13 mouse cellular contexts compared by ENCODE assay signal in genomic region chr12:99559483-99559882, GRCm38 (mm10). TPM values are rescaled to one million over a fixed set of nuclear protein-coding genes. Genes with fewer than 3 reads are reported as not detected.
DNase-seq lines count a peak whose midpoint lies in the region; ATAC-seq and TF ChIP-seq lines count a peak whose summit lies in the region.
"Had no signal": no experiment of that assay in that cellular context is flagged by ENCODE, and none has a peak within 500 bp of the region (broad histone marks: within the 10 kb centered on the region; RNA-seq: fewer than 3 reads in every experiment).

No protein-coding gene starts in this region.

- WGBS in lung, embryonic 14.5 days, result 33% methylated on average over 11 of the region's 11 CpGs
- WGBS in kidney, embryonic 15.5 days, result 74% methylated on average over 11 of the region's 11 CpGs

- peak; percentile 23 for DNase-seq in lung, embryonic 14.5 days
- DNase-seq in lung, postnatal 10 days, result no peak
- DNase-seq in MEL-GATA-1-ER (ENCODE audit: extremely low read depth, low read depth), result peak; percentile 83
- DNase-seq in thymus, postnatal 14 days, result peak; percentile 63
- no peak for DNase-seq in adrenal gland, postnatal 25 days
- DNase-seq: adrenal gland, adult 8-10 months; cerebellum, adult 11-12 months; left cerebral cortex, postnatal 4 days; lung, postnatal 14 days had no signal

- H3K9ac ChIP-seq in lung, embryonic 14.5 days, result no peak overlapping the region
- H3K9ac ChIP-seq in kidney, embryonic 15.5 days, result no peak overlapping the region

- H3K27ac ChIP-seq in lung, embryonic 14.5 days (ENCODE audit: low read depth), result no peak overlapping the region
- H3K27ac ChIP-seq in kidney, embryonic 15.5 days, result no peak overlapping the region

- no peak for TF ChIP-seq CTCF in lung, embryonic 14.5 days (IDR thresholded peaks at IDR 0.05; ENCODE audit: low read depth)

- H3K4me3 ChIP-seq in lung, embryonic 14.5 days (ENCODE audit: low read depth, low read length), result no peak overlapping the region
- no peak overlapping the region for H3K4me3 ChIP-seq in kidney, embryonic 15.5 days (replicated peaks)

- H3K27me3 ChIP-seq in lung, embryonic 14.5 days (ENCODE audit: insufficient read depth, low read length), result no peaks in the 10 kb centered on the region
- H3K27me3 ChIP-seq in kidney, embryonic 15.5 days, result no peaks in the 10 kb centered on the region

- no peak for ATAC-seq in lung, embryonic 14.5 days (ENCODE audit: insufficient read depth)
- peak; percentile 60 for ATAC-seq in inflammation-experienced regulatory T-cells, adult 6 months
- no peak for ATAC-seq in kidney, embryonic 15.5 days (replicated peaks; ENCODE audit: low FRiP score)
- ATAC-seq: forebrain, embryonic 16.5 days; intestine, postnatal 0 days had no signal

- H3K36me3 ChIP-seq in lung, embryonic 14.5 days (ENCODE audit: insufficient read depth), result no peaks in the 10 kb centered on the region
- no peaks in the 10 kb centered on the region for H3K36me3 ChIP-seq in kidney, embryonic 15.5 days

- no peak overlapping the region for H3K4me2 ChIP-seq in lung, embryonic 14.5 days
- H3K4me2 ChIP-seq in kidney, embryonic 15.5 days, result no peak overlapping the region

- H3K9me3 ChIP-seq in lung, embryonic 14.5 days (ENCODE audit: low read depth, low read length), result no peaks in the 10 kb centered on the region
- H3K9me3 ChIP-seq in kidney, embryonic 15.5 days (replicated peaks), result no peaks in the 10 kb centered on the region

- H3K4me1 ChIP-seq in lung, embryonic 14.5 days (ENCODE audit: insufficient read depth), result peaks cover 9% of the 10 kb centered on the region
- H3K4me1 ChIP-seq in kidney, embryonic 15.5 days, result peaks cover 28% of the 10 kb centered on the region

RNA-seq across cellular contexts. Expression of gene Foxn3, which starts 3.9 kb away (rescaled TPM):
- polyA plus RNA-seq in lung, embryonic 14.5 days (2014; fragmentation: Nextera tagmentation; extraction: Ambion mirVana), result 69.1 and 72.5 TPM in 2 replicates
- 100 to 1,000 TPM in 1 of 3 experiments, 10 to 100 TPM in 2; 65.0 to 119 (median 97.5) TPM for polyA plus RNA-seq in inflammation-experienced regulatory T-cells, adult 6 months (2017; shearing (Covaris generic))
- total RNA-seq in adrenal gland, postnatal 25 days (2021), result 64.8 and 98.9 TPM in 2 replicates
- 60.8 and 65.7 TPM in 2 replicates for polyA plus RNA-seq in kidney, embryonic 15.5 days (2015; fragmentation: Nextera tagmentation; extraction: Ambion mirVana)

Comparison
In these comparisons a context has a peak if more than half of its experiments do, and no peak if none do; other contexts are left out.
1. DNase-seq: peak in lung, embryonic 14.5 days (single experiment), MEL-GATA-1-ER (single experiment) and thymus, postnatal 14 days (single experiment); none in lung, postnatal 10 days (single experiment) and adrenal gland, postnatal 25 days (single experiment).